Mouse (Mus musculus): ENCODE measurements around the gene Ublcp1. TPM values are rescaled to one million over a fixed set of nuclear protein-coding genes. Genes with fewer than 3 reads are reported as not detected.

The Ublcp1 gene
- polyA plus RNA-seq, 1 experiment: 52.5 TPM

DNA sequence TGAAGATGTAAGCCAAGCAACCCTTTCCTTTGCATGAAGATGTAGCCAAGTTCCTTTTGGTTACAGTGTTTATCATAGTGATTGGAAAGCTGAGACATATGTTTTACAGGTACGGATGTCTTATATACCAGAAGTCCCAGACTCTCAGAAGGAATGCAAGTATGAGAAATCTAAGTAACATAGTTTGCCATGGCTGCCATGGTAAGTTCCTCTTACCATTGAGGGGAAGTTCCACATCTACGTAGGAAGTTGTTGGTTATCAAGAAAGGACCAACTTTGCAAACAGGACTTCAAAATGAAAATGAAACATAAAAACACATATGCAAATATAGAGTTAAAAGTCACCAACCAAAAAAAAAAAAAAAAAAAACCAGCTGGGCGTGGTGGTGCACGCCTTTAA is 8.1 kb upstream of the Ublcp1 start:
- Histone ChIP-seq H3K27ac (ENCODE audit: control insufficient read depth, insufficient read depth, low read depth, low read length, poor library complexity) (peak overlapping the region; percentile 39; the same call in 1 of the 2 replicates), H3K4me1 (ENCODE audit: control insufficient read depth, insufficient read depth, low read length) (peaks cover 1% of the 10 kb centered on the region; the same call in 1 of the 2 replicates), H3K4me3 (replicated peaks; ENCODE audit: control insufficient read depth, low read depth, low read length) (no peak overlapping the region)
- TF ChIP-seq POLR2A (IDR thresholded peaks at IDR 0.05; ENCODE audit: borderline replicate concordance, control insufficient read depth, low read depth, low read length): no peak
- no peak for TF ChIP-seq CTCF (IDR thresholded peaks at IDR 0.05; ENCODE audit: control insufficient read depth, insufficient read depth, low read length)
- 54% methylated on average over 4 of the region's 4 CpGs for WGBS

DNA sequence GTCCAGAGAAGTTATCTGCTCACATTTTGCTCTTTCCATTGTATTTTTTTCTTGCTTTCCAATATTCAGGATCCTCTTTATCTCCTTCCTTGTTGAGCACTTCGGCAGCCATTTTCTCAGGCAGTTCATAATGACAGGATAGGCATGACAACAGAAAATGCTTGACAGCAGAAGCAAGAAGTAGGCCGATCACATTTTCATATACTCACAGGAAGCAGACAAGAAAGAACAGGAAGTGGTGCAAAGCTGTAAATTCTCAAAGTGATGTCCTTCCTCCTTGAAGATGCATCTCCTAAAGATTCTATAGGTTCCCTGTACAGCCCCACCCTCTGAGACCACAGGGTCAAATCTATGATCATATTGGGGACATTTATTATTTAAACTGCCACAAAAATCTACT is 6.1 kb upstream of the Ublcp1 start:
- Histone ChIP-seq H3K27ac (ENCODE audit: control insufficient read depth, insufficient read depth, low read depth, low read length, poor library complexity) (no peak overlapping the region), H3K4me3 (replicated peaks; ENCODE audit: control insufficient read depth, low read depth, low read length) (no peak overlapping the region), H3K4me1 (ENCODE audit: control insufficient read depth, insufficient read depth, low read length) (peaks cover 1% of the 10 kb centered on the region; the same call in 1 of the 2 replicates)
- TF ChIP-seq POLR2A (IDR thresholded peaks at IDR 0.05; ENCODE audit: borderline replicate concordance, control insufficient read depth, low read depth, low read length): no peak
- no peak for TF ChIP-seq CTCF (IDR thresholded peaks at IDR 0.05; ENCODE audit: control insufficient read depth, insufficient read depth, low read length)
- WGBS: 22% methylated on average over 2 of the region's 2 CpGs

DNA sequence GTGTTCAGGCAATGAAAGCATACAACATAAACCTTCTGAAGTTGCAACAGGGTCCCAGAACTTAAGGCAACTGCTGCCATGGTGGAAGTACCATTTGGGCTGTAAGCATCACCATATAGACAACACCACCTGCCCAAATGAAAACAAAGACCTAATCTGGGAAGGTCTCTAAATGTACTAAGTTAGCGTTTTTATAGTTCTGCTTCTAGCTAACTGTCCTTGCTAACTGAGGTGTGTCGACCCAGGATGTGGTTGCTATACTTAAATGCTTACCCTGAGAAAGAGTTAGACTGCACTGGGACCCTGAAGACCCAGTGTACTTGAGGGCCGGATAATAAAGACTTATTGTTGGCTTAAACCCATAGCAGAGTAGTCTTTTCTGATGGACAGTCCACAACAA is 5.2 kb upstream of the Ublcp1 start:
- H3K4me1 ChIP-seq (ENCODE audit: control insufficient read depth, insufficient read depth, low read length): peaks cover 1% of the 10 kb centered on the region; the same call in 1 of the 2 replicates
- H3K27ac ChIP-seq (ENCODE audit: control insufficient read depth, insufficient read depth, low read depth, low read length, poor library complexity): peak overlapping the region; percentile 32; the same call in 1 of the 2 replicates
- TF ChIP-seq POLR2A (IDR thresholded peaks at IDR 0.05; ENCODE audit: borderline replicate concordance, control insufficient read depth, low read depth, low read length) (no peak), CTCF (IDR thresholded peaks at IDR 0.05; ENCODE audit: control insufficient read depth, insufficient read depth, low read length) (no peak)
- no peak overlapping the region for H3K4me3 ChIP-seq (replicated peaks; ENCODE audit: control insufficient read depth, low read depth, low read length)
- 64% methylated on average over 3 of the region's 3 CpGs for WGBS

DNA sequence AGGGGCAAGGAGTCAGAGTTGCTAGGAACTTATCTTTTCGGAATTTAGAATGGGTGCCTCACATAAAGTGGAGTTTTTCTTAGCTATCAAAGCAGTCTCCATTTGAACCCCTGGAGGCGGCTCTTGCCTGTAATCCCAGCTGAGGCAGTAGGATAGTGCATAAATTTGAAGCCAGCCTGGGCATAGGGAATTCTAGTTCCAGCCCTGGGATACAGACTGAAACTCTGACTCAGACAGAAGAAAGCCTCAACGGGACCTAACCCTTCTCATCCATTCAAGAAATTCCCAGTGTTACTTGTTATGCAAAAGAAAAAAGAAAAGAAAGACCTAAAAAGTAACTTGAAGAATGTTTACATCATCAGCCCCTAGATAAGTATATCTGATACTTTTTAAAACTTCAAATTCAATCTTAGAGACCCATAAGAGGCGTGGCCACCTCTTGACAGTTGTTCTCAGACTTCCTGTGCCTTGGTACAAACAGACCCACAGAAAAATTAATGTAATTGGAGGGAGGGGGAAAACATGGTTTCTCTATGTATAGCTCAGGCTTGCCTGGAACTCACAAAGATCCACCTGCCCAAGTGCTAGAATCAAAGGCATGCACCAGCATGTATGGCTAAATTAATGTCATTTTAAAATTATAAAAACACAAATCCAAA is 1.2 kb upstream of the Ublcp1 start:
- peaks cover 1% of the 10 kb centered on the region; the same call in 1 of the 2 replicates for H3K4me1 ChIP-seq (ENCODE audit: control insufficient read depth, insufficient read depth, low read length)
- no peak overlapping the region for H3K4me3 ChIP-seq (replicated peaks; ENCODE audit: control insufficient read depth, low read depth, low read length)
- no peak for TF ChIP-seq CTCF (IDR thresholded peaks at IDR 0.05; ENCODE audit: control insufficient read depth, insufficient read depth, low read length)
- no peak for TF ChIP-seq POLR2A (IDR thresholded peaks at IDR 0.05; ENCODE audit: borderline replicate concordance, control insufficient read depth, low read depth, low read length)
- H3K27ac ChIP-seq (ENCODE audit: control insufficient read depth, insufficient read depth, low read depth, low read length, poor library complexity): peak overlapping the region; percentile 98
- 2% methylated on average over 4 of the region's 4 CpGs for WGBS

DNA sequence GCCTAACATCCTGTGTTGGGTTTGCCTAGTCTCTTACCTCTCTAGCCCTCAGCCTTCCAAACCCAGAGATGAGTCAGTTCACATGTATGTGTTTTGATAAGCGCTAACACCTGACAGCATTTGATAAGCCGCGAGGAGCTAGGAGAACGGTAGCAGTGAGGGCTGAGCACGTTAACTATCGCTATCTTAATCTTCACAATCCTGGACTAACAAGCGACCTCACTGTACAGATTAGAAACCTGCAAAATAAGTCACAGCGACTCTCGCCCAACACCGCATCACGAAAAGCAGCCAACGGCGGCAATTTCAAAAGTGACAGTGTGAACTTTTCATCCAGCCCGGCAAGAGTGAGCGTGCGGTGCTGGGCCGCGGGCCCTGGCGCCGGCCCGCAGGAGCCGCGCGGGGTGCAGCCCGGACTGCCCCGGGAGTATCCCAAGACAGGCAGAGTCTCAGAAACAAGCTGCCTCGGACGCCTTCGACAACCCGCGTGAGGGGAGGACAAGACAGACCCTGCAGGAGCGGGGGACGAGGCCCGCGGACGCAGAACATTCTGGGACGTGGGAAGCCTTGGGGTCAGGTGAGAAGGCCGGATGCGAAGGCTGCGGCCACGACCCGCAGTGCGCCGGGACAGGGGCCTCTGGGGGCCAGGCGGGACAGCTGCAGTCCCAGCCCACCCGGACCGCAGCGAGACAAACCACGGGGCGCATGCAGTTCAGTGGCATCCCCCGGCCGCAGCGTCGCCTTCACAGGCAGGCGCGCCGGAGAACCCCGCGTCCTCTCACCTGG is 459 bp downstream of the Ublcp1 start:
- TF ChIP-seq POLR2A (IDR thresholded peaks at IDR 0.05; ENCODE audit: borderline replicate concordance, control insufficient read depth, low read depth, low read length) (no peak), CTCF (IDR thresholded peaks at IDR 0.05; ENCODE audit: control insufficient read depth, insufficient read depth, low read length) (no peak)
- peak overlapping the region; percentile 98 for H3K27ac ChIP-seq (ENCODE audit: control insufficient read depth, insufficient read depth, low read depth, low read length, poor library complexity)
- H3K4me3 ChIP-seq (replicated peaks; ENCODE audit: control insufficient read depth, low read depth, low read length): peak overlapping the region; percentile 71
- WGBS: 1% methylated on average over 59 of the region's 59 CpGs
- no peaks in the 10 kb centered on the region; the same call in 1 of the 2 replicates for H3K4me1 ChIP-seq (ENCODE audit: control insufficient read depth, insufficient read depth, low read length)

DNA sequence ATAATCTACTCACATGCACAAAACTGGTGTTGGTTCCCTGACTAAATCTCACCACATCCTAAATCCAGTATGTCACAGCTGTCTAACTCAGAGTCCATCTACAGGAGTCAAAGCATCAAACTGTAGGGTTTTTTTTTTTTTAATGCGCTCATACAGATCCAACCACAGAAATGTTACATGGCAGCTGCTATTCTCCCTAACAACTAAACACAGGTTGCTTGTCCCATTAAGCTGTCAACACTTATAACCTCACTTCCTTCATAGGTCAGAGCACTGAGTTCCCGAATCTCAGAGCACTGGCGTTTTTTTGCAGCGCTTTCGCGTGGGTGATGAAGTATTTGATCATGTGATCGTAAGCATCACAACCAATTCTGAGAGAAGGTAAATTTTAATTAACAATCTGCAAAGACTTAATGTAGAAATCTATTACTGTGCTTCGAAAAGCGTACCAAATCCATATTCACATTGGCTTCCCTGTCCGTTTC is 1.9 kb downstream of the Ublcp1 start:
- no peak overlapping the region for H3K27ac ChIP-seq (ENCODE audit: control insufficient read depth, insufficient read depth, low read depth, low read length, poor library complexity)
- TF ChIP-seq POLR2A (IDR thresholded peaks at IDR 0.05; ENCODE audit: borderline replicate concordance, control insufficient read depth, low read depth, low read length) (no peak), CTCF (IDR thresholded peaks at IDR 0.05; ENCODE audit: control insufficient read depth, insufficient read depth, low read length) (no peak)
- H3K4me3 ChIP-seq (replicated peaks; ENCODE audit: control insufficient read depth, low read depth, low read length): no peak overlapping the region
- H3K4me1 ChIP-seq (ENCODE audit: control insufficient read depth, insufficient read depth, low read length): no peaks in the 10 kb centered on the region; the same call in 1 of the 2 replicates
- 39% methylated on average over 10 of the region's 10 CpGs for WGBS

DNA sequence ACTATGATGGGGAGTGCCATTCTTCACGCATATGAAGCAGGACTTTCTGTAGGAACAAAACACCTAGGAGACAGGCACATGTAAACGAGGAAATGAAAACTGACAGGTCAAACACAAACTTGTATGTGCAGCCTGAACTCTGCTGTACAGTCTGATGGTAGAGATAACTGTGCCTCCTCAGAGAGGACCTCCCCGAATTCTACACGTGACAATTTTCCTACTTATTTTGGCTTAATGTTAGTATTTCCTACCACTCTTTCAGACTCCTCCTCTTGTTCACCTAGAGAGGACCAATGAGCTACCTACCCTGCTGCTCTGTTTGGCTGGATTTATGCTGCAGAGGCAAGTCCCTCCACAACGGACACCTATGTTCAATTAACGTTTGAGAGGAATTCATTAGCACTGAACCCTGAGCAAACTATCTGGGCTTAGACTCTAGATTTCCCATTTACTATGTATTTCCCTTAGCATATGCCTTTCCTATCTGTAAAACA is 3.3 kb downstream of the Ublcp1 start:
- TF ChIP-seq POLR2A (IDR thresholded peaks at IDR 0.05; ENCODE audit: borderline replicate concordance, control insufficient read depth, low read depth, low read length) (no peak), CTCF (IDR thresholded peaks at IDR 0.05; ENCODE audit: control insufficient read depth, insufficient read depth, low read length) (no peak)
- no peak overlapping the region; the same call in 1 of the 2 replicates for H3K27ac ChIP-seq (ENCODE audit: control insufficient read depth, insufficient read depth, low read depth, low read length, poor library complexity)
- 49% methylated on average over 6 of the region's 6 CpGs for WGBS
- H3K4me3 ChIP-seq (replicated peaks; ENCODE audit: control insufficient read depth, low read depth, low read length): no peak overlapping the region
- H3K4me1 ChIP-seq (ENCODE audit: control insufficient read depth, insufficient read depth, low read length): no peaks in the 10 kb centered on the region; the same call in 1 of the 2 replicates

DNA sequence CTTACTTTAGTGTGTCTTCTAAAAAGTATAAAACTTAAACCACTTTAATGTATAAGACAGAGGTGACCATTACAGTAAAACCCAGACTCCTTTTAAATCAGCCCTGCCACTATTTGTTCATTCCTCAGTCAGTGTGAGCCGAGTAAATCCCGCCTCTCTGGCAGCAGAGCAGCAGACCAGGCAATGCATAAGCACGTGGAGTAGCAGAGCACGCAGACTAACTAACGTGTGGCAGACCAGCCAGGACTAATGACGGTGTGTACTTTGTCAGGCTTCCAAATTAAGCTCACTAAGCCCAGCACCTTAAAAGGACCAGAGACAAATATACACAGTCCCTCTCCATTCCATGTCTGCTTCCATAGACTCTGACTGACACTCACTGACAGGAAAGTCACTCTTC is 8.8 kb downstream of the Ublcp1 start:
- no peak overlapping the region for H3K4me3 ChIP-seq (replicated peaks; ENCODE audit: control insufficient read depth, low read depth, low read length)
- WGBS: 41% methylated on average over 6 of the region's 6 CpGs
- H3K4me1 ChIP-seq (ENCODE audit: control insufficient read depth, insufficient read depth, low read length): no peaks in the 10 kb centered on the region; the same call in 1 of the 2 replicates
- H3K27ac ChIP-seq (ENCODE audit: control insufficient read depth, insufficient read depth, low read depth, low read length, poor library complexity): no peak overlapping the region
- TF ChIP-seq CTCF (IDR thresholded peaks at IDR 0.05; ENCODE audit: control insufficient read depth, insufficient read depth, low read length): no peak
- no peak for TF ChIP-seq POLR2A (IDR thresholded peaks at IDR 0.05; ENCODE audit: borderline replicate concordance, control insufficient read depth, low read depth, low read length)

Data from bone marrow, adult 2 months (tissue).